Mouse (Mus musculus) forebrain, embryonic 15.5 days (tissue): ENCODE results near the gene Abcg2. TPM values are rescaled to one million over a fixed set of nuclear protein-coding genes. Genes with fewer than 3 reads are reported as not detected.
"Not testable (repeated sequence)": the region's sequence is repeated elsewhere in the genome, so short reads cannot be mapped to it uniquely, and the experiment has no call there.

Source experiments
- ATAC-seq: fragments of 200-750 bp; cut with Nextera tagmentation; replicated peaks from 2 replicates; pipeline ENCODE4 v1.8.0; 2017; ENCODE audit warnings: mild to moderate bottlenecking, moderate TSS enrichment, moderate library complexity
- H3K27ac ChIP-seq: fragments of 300-500 bp; sonication (generic); replicated peaks from 2 replicates; pipeline ENCODE4 v1.5.1; 2015; ENCODE audit warnings: mild to moderate bottlenecking, inconsistent platforms
- H3K27me3 ChIP-seq: fragments of 300-500 bp; sonication (generic); 2 replicates; pipeline ENCODE4 v1.6.1; 2015; ENCODE audit warnings: inconsistent platforms
- H3K36me3 ChIP-seq: fragments of 300-500 bp; sonication (generic); 2 replicates; pipeline ENCODE4 v1.6.1; 2015; ENCODE audit warnings: mild to moderate bottlenecking, inconsistent platforms
- H3K4me1 ChIP-seq: fragments of 300-500 bp; sonication (generic); 2 replicates; pipeline ENCODE4 v1.6.1; 2015; ENCODE audit warnings: inconsistent platforms
- H3K4me2 ChIP-seq: fragments of 300-500 bp; sonication (generic); replicated peaks from 2 replicates; pipeline ENCODE4 v1.6.1; 2015; ENCODE audit warnings: mild to moderate bottlenecking, inconsistent platforms
- H3K4me3 ChIP-seq: fragments of 300-500 bp; sonication (generic); 2 replicates; pipeline ENCODE4 v1.5.1; 2015; ENCODE audit warnings: mild to moderate bottlenecking, inconsistent platforms
- H3K9ac ChIP-seq: fragments of 300-500 bp; sonication (generic); replicated peaks from 2 replicates; pipeline ENCODE4 v1.6.1; 2015; ENCODE audit warnings: mild to moderate bottlenecking, inconsistent platforms
- H3K9me3 ChIP-seq: fragments of 300-500 bp; sonication (generic); 2 replicates; pipeline ENCODE4 v1.6.1; 2016; ENCODE audit warnings: inconsistent platforms
- WGBS: fragments of 180-500 bp; shearing (Covaris S2); methylation state at CpG from one replicate; pipeline ENCODE4 v1.1.7; 2015; ENCODE audit warnings: mixed read lengths; 5-methylcytosine and 5-hydroxymethylcytosine counted together
- polyA plus RNA-seq: library from polyadenylated mRNA; unstranded; fragments of >200 nt; fragmentation: Nextera tagmentation; extraction: Ambion mirVana; gene quantifications from 2 replicates; pipeline ENCODE4 v1.2.1, GENCODE M21; 2015

Gene Abcg2
- polyA plus RNA-seq, 1 experiment from 2014 or later, result 31.1 TPM

DNA sequence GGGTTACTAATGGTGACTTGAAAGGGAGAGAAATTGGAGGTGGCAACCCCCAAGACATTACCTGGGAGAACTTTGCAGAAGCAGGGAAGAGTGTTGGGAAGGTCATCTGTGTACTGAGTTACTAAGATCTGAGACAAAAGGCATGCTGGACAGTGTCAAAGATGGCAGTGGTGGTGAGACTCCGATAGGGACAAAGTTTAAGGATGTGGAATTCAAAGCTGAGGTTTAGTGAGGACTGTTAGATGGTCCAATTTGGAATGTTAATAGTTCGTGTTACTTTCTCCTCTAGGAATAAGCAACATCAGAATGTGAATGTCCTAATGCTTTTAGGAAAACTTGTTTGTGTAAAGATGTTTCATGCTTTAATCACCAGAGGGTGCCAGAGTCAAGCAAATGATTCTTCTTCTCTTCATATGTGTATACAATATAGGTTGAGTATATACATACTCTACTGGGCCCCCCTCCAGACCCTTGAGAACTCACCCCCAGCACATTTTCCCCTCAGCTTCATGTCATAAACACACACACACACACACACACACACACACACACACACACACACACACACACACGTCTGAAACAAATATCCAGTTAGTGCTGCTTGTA, 19.3 kb downstream of the Abcg2 start:
- 81% methylated on average over 3 of the region's 3 CpGs for WGBS
- not testable (repeated sequence) for H3K36me3 ChIP-seq, H3K9ac ChIP-seq, H3K4me1 ChIP-seq, H3K4me2 ChIP-seq, H3K27me3 ChIP-seq, H3K9me3 ChIP-seq, H3K4me3 ChIP-seq, H3K27ac ChIP-seq
- ATAC-seq, result peak; percentile 71

DNA sequence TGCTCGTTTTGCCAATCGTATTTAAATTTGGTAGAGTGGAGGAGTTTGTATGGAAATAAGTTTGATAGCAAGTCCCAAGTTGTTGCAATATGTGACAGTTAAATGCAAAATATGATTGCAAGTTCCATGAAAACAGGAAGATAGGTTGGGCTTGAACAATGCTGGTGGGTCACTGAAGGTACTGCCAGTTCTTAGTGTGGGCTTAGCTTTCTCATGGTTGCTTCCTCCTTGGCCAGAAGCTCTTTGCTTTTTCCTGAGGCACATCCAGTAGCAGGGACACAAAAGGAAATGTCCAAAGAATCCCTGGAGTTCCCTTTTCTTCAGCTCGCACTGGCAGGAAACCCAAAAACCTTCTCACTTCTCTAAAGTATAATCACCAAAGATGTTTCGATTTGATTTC, 22.3 kb downstream of the Abcg2 start:
- WGBS, result 84% methylated on average over 4 of the region's 4 CpGs
- H3K4me1 ChIP-seq, result no peaks in the 10 kb centered on the region
- no peak overlapping the region for H3K4me2 ChIP-seq

DNA sequence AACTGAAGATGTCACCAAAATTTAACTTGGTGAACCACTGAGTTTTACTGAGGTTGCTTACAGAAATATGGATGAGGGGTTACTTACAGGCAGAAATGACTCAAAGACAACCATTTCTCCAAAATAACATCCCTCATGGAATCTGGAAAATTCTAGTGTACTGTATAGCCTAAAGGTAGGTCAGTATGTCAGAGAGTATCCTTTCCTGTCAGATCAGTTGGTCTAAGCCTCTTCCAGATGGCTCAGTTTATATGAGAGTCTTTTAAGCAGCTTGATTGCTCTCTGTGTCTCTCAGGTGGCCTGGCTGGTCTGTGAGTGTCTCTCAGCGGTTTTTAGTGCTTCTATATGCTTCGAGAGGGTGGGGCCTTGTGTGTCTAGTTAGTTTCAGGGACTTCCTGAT, 24.1 kb downstream of the Abcg2 start:
- ATAC-seq, result no peak
- H3K27ac ChIP-seq, result no peak overlapping the region
- no peak overlapping the region for H3K4me3 ChIP-seq
- no peaks in the 10 kb centered on the region for H3K36me3 ChIP-seq
- 64% methylated on average over 2 of the region's 2 CpGs for WGBS
- H3K9ac ChIP-seq, result no peak overlapping the region
- peaks cover 6% of the 10 kb centered on the region for H3K9me3 ChIP-seq
- no peaks in the 10 kb centered on the region for H3K27me3 ChIP-seq
- no peaks in the 10 kb centered on the region for H3K4me1 ChIP-seq
- H3K4me2 ChIP-seq, result no peak overlapping the region

More for the DNA sequence above, 22.3 kb downstream of the Abcg2 start:
- Histone ChIP-seq H3K9me3 (peaks cover 5% of the 10 kb centered on the region), H3K4me3 (no peak overlapping the region), H3K27me3 (no peaks in the 10 kb centered on the region), H3K27ac (no peak overlapping the region), H3K36me3 (no peaks in the 10 kb centered on the region), H3K9ac (no peak overlapping the region)
- no peak for ATAC-seq

DNA sequence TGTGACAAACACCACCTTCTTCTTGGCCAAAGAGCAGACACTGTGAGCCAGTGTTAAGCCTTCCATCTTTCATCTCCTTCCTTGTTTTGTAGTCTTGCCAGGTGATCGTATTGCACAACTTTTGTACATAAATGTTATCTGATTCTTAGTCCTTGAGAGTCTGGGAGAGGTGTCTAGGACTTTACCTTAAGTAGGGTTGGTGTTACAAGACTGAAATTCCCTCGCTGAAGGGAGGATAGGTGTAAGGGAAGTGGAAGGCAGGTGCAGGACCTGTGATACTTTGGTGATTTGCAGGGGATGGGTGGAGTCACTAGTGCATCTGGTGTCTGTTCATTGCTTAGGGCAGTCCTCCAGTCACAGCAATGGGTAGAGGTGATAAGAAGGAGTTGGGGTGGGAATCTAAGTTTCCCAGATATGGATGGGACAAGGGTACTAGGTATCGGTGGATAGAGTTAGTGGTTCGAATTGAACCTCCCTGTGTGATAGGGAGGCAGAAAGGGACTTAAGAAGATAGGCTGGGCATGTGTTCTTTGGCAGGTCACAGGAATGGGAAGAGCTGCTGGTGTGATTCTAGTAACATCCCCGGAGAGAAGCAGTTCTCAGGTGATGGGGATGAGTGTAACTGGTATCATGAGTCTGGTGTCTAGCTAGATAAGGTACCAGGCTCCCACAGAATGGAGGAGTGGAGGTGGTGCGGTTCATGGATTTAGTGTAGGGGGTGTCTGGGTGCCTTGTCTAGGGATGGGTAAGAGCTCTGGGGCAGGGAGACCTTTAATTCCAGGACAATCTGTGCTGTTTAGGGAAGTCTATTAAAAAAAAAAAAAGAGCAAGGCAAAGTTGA, 25.8 kb downstream of the Abcg2 start:
- Histone ChIP-seq H3K9ac (no peak overlapping the region), H3K27ac (no peak overlapping the region), H3K36me3 (no peaks in the 10 kb centered on the region), H3K4me1 (no peaks in the 10 kb centered on the region), H3K9me3 (peaks cover 6% of the 10 kb centered on the region), H3K4me3 (no peak overlapping the region), H3K4me2 (no peak overlapping the region), H3K27me3 (no peaks in the 10 kb centered on the region)
- 81% methylated on average over 6 of the region's 6 CpGs for WGBS
- peak; percentile 32; the same call in 1 of the 2 replicates for ATAC-seq

DNA sequence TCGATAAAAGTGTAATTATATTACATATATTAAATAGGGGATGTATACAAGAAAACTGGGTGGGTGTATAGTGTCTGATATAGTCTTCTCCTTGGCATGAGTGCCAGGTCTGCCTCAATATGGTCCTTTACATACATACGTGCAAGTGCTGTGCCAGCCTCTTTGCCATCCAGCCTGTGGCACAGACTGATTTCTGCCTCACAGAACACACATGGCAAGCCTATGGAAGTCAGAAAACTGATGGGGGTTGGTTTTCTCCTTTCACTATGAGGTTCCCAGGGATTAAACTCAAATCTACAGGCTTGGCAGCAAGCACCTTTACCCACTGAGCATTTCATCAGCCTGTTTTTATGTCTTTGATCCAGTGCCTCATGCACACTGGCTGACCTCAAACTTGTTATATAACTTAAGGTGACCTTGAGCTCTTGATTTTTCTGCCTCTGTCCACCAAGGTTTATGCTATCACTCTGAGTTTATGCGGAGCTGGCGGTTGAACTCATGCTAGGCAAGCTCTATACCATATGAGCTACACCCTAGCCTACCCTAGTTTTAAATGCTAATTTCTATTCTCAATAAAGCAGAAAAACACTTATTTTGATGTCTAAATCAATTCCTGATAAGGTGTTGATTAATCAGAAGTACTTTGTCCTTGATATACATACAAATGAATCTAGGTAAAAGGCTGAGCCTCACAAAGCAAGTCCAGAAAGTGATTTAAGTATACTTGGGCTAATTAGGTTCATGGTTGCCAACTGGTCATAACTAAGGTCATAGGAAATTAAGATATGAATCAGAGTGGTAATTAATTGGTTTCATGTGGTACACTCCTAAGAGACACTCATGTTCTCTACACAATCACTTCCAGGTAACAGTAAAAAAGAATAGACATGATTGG, 26.7 kb downstream of the Abcg2 start:
- Histone ChIP-seq H3K27ac (no peak overlapping the region), H3K4me1 (no peaks in the 10 kb centered on the region), H3K9me3 (peaks cover 6% of the 10 kb centered on the region), H3K9ac (no peak overlapping the region), H3K4me2 (no peak overlapping the region), H3K36me3 (no peaks in the 10 kb centered on the region), H3K4me3 (no peak overlapping the region), H3K27me3 (no peaks in the 10 kb centered on the region)
- ATAC-seq, result peak; percentile 89
- WGBS, result 71% methylated on average over 4 of the region's 4 CpGs

DNA sequence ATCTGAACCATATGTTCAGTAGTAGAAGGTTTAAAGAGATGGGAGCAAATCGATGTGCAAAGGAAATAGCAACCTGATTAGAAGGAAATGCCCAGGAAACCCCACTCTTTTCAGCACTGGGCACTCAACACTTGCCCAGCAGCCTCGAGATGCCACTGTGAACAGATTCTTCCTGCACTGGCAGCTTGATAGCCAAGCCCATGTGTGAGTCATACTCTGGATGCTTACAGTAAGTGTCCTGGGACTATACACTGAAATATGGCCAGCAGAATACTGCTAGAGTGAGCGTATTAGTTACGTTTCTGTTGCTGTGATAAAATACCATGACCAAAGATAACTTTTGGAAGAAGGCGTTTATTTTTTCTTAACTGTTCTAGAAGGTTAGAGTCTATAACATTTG, 39.8 kb downstream of the Abcg2 start:
- H3K4me3 ChIP-seq, result no peak overlapping the region
- H3K27me3 ChIP-seq, result no peaks in the 10 kb centered on the region
- H3K4me2 ChIP-seq, result no peak overlapping the region
- H3K36me3 ChIP-seq, result no peaks in the 10 kb centered on the region
- no peaks in the 10 kb centered on the region for H3K9me3 ChIP-seq
- no peak overlapping the region for H3K27ac ChIP-seq
- ATAC-seq, result no peak
- H3K9ac ChIP-seq, result no peak overlapping the region
- WGBS, result 91% methylated on average over 5 of the region's 5 CpGs
- no peaks in the 10 kb centered on the region for H3K4me1 ChIP-seq

DNA sequence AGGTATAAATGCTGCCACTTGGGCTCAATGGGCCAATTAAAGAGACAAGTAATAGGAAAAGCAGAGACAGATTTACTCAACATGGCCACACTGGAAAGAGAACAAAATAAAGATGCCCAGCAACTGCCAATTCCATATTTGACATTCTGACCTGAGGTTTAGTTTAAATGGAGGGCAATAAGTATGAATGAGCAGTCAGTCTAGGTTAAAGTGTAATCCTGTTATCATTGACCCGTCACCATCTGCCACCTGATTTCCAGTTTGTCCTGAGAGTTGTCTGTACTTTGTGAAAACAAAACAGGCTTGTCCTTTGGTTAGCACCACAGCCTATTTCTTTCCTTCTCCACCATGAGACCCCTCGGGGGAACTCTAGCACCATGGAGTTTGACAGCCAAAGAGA, 44.9 kb downstream of the Abcg2 start:
- no peak for ATAC-seq
- WGBS, result 92% methylated on average over 2 of the region's 2 CpGs
- H3K27ac ChIP-seq, result no peak overlapping the region
- H3K27me3 ChIP-seq, result no peaks in the 10 kb centered on the region
- H3K36me3 ChIP-seq, result no peaks in the 10 kb centered on the region
- no peak overlapping the region for H3K4me2 ChIP-seq
- H3K4me3 ChIP-seq, result no peak overlapping the region
- no peaks in the 10 kb centered on the region for H3K9me3 ChIP-seq
- no peaks in the 10 kb centered on the region for H3K4me1 ChIP-seq
- no peak overlapping the region for H3K9ac ChIP-seq

DNA sequence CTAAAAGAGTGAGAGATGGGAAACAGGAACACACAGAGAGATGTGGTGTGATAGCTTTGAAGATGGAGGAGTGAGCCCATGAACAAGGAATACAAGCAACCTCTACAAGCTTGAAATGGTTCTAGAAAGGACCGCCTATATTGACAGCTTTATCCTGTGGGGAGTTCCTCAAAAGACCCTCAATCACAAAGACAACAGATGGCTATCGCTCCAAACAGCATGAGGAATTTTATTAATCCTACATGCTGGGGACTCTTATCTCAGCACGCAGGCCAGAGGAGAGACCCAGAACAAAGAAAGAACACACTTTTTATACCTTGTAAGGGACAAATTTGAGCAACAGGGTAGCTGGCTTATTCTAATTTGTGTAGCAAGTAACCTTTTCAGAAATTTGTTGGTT, 48.1 kb downstream of the Abcg2 start:
- WGBS, result 66% methylated on average over 3 of the region's 3 CpGs
- Histone ChIP-seq H3K9ac (no peak overlapping the region), H3K4me2 (no peak overlapping the region), H3K9me3 (no peaks in the 10 kb centered on the region), H3K27ac (no peak overlapping the region), H3K4me1 (no peaks in the 10 kb centered on the region), H3K27me3 (no peaks in the 10 kb centered on the region), H3K4me3 (no peak overlapping the region), H3K36me3 (no peaks in the 10 kb centered on the region)
- no peak for ATAC-seq

DNA sequence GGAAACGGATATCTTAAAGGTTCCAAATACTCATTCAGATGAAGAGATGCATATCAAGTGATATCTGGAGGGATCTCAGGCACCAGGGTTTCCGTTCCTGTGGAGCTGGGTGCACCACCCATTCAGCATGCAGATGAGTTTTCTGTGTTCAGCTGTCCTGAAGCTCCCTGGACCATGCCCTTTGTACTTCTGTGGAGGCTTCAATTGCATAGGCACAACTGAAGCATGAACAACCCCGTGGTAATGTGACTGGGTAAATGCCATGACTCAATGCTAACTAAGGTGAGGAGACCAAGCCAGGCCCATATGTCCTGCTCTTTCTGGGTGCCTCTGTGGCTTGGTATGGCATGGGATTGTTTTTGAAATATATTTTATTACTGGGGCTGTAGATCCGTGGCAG, 49.4 kb downstream of the Abcg2 start:
- Histone ChIP-seq H3K27me3 (no peaks in the 10 kb centered on the region), H3K36me3 (no peaks in the 10 kb centered on the region), H3K9me3 (no peaks in the 10 kb centered on the region), H3K9ac (no peak overlapping the region), H3K4me2 (no peak overlapping the region), H3K27ac (no peak overlapping the region), H3K4me3 (no peak overlapping the region), H3K4me1 (no peaks in the 10 kb centered on the region)
- 79% methylated on average over 4 of the region's 4 CpGs for WGBS
- ATAC-seq, result no peak

DNA sequence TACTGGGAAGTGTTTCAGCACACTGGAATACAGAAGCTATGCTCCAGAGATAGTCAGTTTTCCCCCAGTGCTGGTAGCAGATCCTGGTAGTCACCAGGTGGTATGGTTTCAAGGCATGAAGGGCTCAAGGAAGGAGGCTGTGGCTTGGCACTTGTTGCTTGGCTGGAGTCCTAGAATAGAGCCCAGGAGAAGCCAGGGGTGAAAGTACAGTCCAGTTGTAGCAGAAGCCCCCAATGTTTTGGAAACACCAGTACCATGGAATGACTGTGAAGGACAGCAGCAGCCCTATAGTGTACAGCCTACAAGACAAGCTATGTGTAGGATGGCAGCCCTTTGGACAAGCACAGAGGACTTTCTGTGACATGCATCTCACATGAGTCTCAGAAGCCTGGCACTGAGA, 54.2 kb downstream of the Abcg2 start:
- Histone ChIP-seq H3K9me3 (no peaks in the 10 kb centered on the region), H3K27me3 (no peaks in the 10 kb centered on the region), H3K4me3 (no peak overlapping the region), H3K36me3 (no peaks in the 10 kb centered on the region), H3K9ac (no peak overlapping the region), H3K4me1 (peaks cover 7% of the 10 kb centered on the region; the same call in 1 of the 2 replicates), H3K27ac (no peak overlapping the region), H3K4me2 (no peak overlapping the region)
- no peak for ATAC-seq

DNA sequence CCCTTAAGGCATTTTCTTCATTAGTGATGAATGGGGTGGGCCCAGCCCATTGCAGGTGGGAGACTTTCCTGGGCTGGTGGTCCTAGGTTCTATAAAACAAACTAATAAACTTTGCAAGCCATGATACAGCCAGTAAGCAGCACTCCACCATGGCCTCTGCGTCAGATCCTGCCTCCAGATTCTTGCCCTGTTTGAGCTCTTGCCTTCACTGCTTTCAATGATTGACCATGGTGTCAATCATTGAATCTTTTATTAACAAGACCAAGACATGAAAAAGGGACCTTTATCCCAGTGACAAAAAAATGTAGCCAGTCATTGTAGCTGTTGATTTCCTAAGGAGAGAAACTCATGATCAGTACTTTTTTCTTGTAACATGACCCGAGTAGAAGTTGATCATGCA, 55.1 kb downstream of the Abcg2 start:
- no peak overlapping the region for H3K4me2 ChIP-seq
- WGBS, result 86% methylated on average over 2 of the region's 2 CpGs
- H3K9me3 ChIP-seq, result no peaks in the 10 kb centered on the region
- peaks cover 7% of the 10 kb centered on the region; the same call in 1 of the 2 replicates for H3K4me1 ChIP-seq
- H3K27me3 ChIP-seq, result no peaks in the 10 kb centered on the region
- no peaks in the 10 kb centered on the region for H3K36me3 ChIP-seq
- no peak overlapping the region for H3K4me3 ChIP-seq
- no peak overlapping the region for H3K27ac ChIP-seq
- H3K9ac ChIP-seq, result no peak overlapping the region
- no peak for ATAC-seq
